Mouse (Mus musculus) regulatory T cell (primary cell): ENCODE measurements around the gene Camta1.

ENCODE experiments used
- in situ Hi-C: fragments of 300-600 bp; cut with MboI, MseI; formaldehyde crosslinking; loops from one replicate; pipeline ENCODE4 v1.15.1; 2025; ENCODE audit warnings: high pct_unique_total_duplicates

The Camta1 gene

GRCm38 (mm10) chr4:150962231-150962630 lies 899.4 kb downstream of the Camta1 start:
- in situ Hi-C loops: no loop called here

- in situ Hi-C loops: no loop called here
Measured at GRCm38 (mm10) chr4:150958536-150958935, 903.1 kb downstream of the Camta1 start.

- in situ Hi-C loops: no loop called here
Measured at GRCm38 (mm10) chr4:150957106-150957458, 904.6 kb downstream of the Camta1 start.

GRCm38 (mm10) chr4:150956369-150957105 lies 905.1 kb downstream of the Camta1 start:
- in situ Hi-C loops: no loop called here

- in situ Hi-C loops: no loop called here
Measured at GRCm38 (mm10) chr4:150950972-150951371, 910.7 kb downstream of the Camta1 start.

GRCm38 (mm10) chr4:150944707-150945106 lies 917.0 kb downstream of the Camta1 start:
- in situ Hi-C loops: no loop called here

- in situ Hi-C loops: no loop called here
Measured at GRCm38 (mm10) chr4:150939991-150940651, 921.6 kb downstream of the Camta1 start.

- in situ Hi-C loops: no loop called here
Measured at GRCm38 (mm10) chr4:150938063-150938452, 923.6 kb downstream of the Camta1 start.

GRCm38 (mm10) chr4:150937293-150938062 lies 924.2 kb downstream of the Camta1 start:
- in situ Hi-C loops: no loop called here

GRCm38 (mm10) chr4:150933503-150933902 lies 928.2 kb downstream of the Camta1 start:
- in situ Hi-C loops: no loop called here

- in situ Hi-C loops: no loop called here
Measured at GRCm38 (mm10) chr4:150927789-150928188, 933.9 kb downstream of the Camta1 start.

- in situ Hi-C loops: no loop called here
Measured at GRCm38 (mm10) chr4:150926924-150927705, 934.6 kb downstream of the Camta1 start.

- in situ Hi-C loops: no loop called here
Measured at GRCm38 (mm10) chr4:150925923-150926322, 935.8 kb downstream of the Camta1 start.

- in situ Hi-C loops: no loop called here
Measured at GRCm38 (mm10) chr4:150924936-150925335, 936.7 kb downstream of the Camta1 start.

- in situ Hi-C loops: no loop called here
Measured at GRCm38 (mm10) chr4:150924308-150924707, 937.4 kb downstream of the Camta1 start.

GRCm38 (mm10) chr4:150921206-150921605 lies 940.5 kb downstream of the Camta1 start:
- in situ Hi-C loops: no loop called here

GRCm38 (mm10) chr4:150917336-150918027 lies 944.2 kb downstream of the Camta1 start:
- in situ Hi-C loops: loop anchor here (10.0 kb wide), 2 partner anchors 1207 to 1223 kb away; no protein-coding TSS in a partner anchor

GRCm38 (mm10) chr4:150915181-150915906 lies 946.3 kb downstream of the Camta1 start:
- in situ Hi-C loops: loop anchor here (10.0 kb wide), 2 partner anchors 1209 to 1221 kb away; no protein-coding TSS in a partner anchor

GRCm38 (mm10) chr4:150914290-150914733 lies 947.4 kb downstream of the Camta1 start, which contains the start of the genes Park7 and Tnfrsf9:
Gene Park7 (minus strand): TSS chr4:150914437.
Gene Tnfrsf9 (plus strand): TSS chr4:150914562.
- in situ Hi-C loops: loop anchor here (10.0 kb wide), 2 partner anchors 1210 to 1220 kb away; no protein-coding TSS in a partner anchor

- in situ Hi-C loops: loop anchor here (10.0 kb wide), 2 partner anchors 1211 to 1219 kb away; no protein-coding TSS in a partner anchor
Measured at GRCm38 (mm10) chr4:150913743-150914142, 947.9 kb downstream of the Camta1 start.
